Mouse (Mus musculus): ENCODE measurements at regions not wholly inside any gene's neighbourhood (a gene's known extent, or its start where the extent isn't known, plus 50 kb on each side); places are given as distances from the start of the nearest gene placed in this dataset.
A peak's percentile ranks its signal among the peaks of the same experiment; 100 is the strongest.

DNA sequence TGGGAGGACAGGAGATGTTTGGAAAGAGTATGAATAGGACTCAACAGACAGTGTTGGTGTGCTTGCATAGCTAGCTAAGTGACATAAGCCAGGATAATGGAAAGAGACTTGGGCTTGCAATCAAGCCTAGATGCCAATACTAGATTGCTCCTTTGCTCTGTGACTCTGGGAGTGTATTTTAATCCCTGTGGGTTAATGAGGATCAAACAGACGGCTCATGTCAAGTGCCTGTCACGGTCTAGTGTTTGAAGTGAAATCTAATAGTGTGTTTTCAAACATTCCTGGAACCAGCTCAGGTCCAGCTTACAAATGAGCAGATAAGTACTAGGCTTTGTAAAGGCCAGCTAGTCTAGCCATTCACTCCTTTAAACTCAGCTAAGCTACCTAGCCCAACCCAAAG is 64.1 kb upstream of the Ranbp3l start:
- ATAC-seq (ENCODE audit: insufficient number of reproducible peaks, low FRiP score, low TSS enrichment) = no peak

DNA sequence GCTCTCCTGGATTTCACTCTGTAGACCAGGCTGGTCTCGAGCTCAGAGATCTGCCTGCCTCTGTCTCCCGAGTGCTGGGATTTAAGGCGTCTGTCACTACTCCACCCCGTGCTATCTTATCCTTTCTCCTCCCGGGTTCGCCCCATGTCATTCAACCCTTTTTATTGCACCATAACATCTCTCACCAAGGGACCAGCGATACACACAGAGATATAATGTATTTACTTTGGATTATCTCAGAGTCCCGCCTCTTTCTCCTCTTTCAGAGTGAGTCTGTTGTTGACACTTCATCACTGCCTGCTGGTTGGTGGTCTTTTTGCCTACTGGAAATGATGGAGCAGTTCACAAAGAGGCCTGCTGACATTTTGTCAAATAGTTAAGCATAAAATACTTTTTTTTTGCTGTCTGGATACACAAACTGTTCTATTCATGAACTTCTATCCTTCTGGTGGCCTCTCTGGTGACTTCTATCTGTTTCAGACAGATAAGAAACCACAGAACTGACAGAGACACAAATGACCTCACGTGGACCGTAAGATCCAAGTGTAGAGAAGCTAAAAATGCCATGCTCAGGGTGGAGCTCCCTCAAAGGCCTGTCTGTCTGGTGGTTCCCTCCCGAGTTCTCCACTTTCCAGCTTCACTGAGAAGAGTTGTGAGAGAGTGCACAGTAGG is 70.1 kb upstream of the Ranbp3l start:
- ATAC-seq (ENCODE audit: insufficient number of reproducible peaks, low FRiP score, low TSS enrichment) = no peak

DNA sequence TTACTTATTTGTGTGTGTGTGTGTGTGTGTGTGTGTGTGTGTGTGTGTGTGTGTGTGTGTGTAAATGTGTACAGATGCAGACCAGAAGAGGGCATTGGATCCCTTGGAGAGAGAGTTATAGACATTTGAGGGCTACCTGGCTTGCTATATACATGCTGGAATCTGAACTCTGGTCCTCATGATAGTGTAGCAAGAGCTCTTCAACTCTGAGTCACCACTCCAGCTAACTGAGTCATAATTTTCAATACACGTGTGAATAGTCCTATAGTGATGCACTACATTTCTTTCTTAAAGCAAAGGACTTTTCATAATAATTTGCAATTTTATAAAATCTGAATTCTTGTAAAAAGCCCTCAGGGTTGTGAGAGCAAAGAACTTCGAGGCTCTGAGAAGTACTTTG is 70.9 kb upstream of the Ranbp3l start:
- ATAC-seq (ENCODE audit: insufficient number of reproducible peaks, low FRiP score, low TSS enrichment) = 0 out of 2 replicates have a peak, but pooled peaks have one; percentile 27

DNA sequence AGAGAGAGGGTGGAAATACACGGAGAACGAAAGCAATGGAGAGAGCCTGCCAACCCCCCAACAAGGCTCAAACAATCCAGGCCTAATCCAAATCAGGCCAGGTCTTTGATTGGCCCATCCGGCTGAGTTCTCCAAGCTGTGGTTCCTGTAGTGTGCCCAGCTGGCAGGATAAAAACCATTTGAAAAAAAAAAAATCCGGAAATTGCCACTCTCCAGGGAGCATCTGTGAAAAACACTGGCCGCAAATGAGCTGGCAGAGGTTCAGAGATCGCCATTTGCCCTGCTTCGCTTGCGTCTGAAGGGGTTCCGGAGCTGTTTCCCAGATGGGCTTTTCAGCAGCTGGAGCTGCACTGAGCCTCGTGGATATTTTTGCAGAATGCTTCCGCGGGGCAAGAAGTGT is 71.4 kb upstream of the Ranbp3l start:
- peak; percentile 94 for ATAC-seq (ENCODE audit: insufficient number of reproducible peaks, low FRiP score, low TSS enrichment)

- peak; percentile 52; the same call in 1 of the 2 replicates for ATAC-seq (ENCODE audit: insufficient number of reproducible peaks, low FRiP score, low TSS enrichment)
These were observed 82.2 kb upstream of the Ranbp3l start for GRCm38 (mm10) chr15:8885585-8885984.

DNA sequence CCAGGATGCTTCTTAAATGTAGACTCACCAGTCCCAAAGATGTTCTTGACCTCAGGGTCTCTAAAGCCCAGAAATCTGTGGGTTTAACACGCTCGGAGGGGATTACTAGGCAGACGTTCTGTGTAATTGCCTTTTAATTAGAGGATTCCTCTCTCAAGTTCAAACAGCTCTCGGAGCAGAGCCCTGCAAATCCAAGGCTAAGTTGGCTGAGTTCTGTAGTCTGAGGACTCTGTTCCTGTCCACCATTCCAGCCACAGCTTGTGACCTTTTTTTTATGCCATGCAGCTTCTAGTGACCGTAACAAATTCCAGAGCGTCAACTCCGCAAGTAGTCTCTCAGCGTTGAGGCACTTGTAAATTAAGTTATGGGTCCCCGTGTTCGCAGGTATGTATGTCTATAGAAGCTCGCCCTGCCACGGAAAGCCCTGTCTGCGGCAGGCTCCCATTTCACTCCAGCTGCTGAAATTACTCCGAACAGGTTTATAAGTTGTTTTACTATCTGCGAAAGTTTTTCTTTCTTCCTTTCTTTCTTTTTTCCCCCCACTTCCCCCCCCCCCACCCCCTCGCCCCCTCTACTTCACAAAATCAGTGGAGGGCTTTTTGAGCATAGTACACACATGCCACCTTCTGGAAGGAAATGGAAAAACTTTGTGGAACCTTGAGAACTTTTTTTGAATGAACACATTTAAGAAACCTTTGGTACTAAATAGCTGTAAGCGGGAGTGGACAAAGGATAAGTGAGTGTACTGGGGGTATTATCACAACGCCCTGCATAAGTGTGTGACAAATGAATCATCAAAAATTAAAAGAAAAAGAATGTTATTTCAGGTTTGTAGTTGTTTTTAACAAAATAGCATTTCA is 82.9 kb upstream of the Ranbp3l start:
- ATAC-seq (ENCODE audit: insufficient number of reproducible peaks, low FRiP score, low TSS enrichment) = no peak; the same call in 1 of the 2 replicates

GRCm38 (mm10) chr15:8882880-8883539 is 84.7 kb upstream of the Ranbp3l start:
- no peak for ATAC-seq (ENCODE audit: insufficient number of reproducible peaks, low FRiP score, low TSS enrichment)

GRCm38 (mm10) chr15:8874884-8875493 is 92.8 kb upstream of the Ranbp3l start:
- no peak for ATAC-seq (ENCODE audit: insufficient number of reproducible peaks, low FRiP score, low TSS enrichment)

DNA sequence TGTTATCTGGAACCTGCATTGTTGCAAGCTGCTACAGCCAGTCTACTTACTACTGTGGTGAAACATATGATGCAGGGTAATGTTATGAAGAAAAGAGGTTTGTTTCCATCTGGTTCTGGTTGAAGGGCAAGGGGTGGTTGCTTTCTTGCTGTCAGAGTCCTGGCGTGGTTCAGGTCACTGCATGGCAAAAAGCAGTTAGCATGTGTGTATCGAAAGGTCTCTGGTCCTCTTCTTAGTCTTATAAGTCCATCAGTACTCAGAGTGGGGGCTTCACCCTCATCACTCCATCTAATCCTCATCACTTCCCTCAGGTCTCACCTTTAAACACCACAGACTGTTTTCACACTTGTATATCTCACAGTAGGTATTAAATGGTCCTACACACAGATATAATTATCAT is 99.7 kb upstream of the Ranbp3l start:
- no peak for ATAC-seq (ENCODE audit: insufficient number of reproducible peaks, low FRiP score, low TSS enrichment)

DNA sequence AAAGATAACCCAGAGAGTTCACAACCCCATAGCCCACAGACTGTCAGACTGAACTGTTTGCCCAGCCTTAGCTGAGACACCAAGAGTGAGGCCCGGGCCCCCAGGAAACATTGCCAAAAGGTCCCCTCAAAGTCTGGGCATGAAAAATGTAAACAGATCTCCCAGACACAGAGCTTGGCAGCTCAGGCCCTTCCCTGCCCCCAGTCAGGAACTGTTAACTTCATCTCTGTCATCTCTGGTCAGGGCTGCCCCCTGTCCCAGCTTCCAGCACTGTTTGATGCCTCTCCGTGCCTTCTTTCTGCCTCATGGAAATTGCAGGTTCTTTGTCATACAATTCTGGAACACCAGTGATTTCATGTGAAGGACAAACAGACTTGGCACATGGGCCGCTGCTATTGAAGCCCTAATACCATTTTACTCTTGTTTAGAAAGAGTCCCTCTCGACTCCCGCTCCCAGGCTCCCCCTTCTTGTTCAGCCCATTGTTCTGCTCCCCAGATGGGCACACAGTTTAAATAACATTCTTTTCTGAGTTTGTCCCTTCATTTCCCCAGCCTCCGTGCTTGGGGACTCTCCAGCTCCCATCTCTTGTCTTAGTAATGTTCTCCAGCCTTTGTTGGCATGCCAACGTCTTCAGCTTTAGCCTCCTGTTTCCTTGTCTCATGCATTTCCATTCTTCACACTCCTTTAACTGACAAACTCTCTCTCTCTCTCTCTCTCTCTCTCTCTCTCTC is 100.4 kb upstream of the Ranbp3l start:
- no peak for ATAC-seq (ENCODE audit: insufficient number of reproducible peaks, low FRiP score, low TSS enrichment)

- no peak for ATAC-seq (ENCODE audit: insufficient number of reproducible peaks, low FRiP score, low TSS enrichment)
These were observed 102.4 kb upstream of the Ranbp3l start for GRCm38 (mm10) chr15:8865089-8865933.

DNA sequence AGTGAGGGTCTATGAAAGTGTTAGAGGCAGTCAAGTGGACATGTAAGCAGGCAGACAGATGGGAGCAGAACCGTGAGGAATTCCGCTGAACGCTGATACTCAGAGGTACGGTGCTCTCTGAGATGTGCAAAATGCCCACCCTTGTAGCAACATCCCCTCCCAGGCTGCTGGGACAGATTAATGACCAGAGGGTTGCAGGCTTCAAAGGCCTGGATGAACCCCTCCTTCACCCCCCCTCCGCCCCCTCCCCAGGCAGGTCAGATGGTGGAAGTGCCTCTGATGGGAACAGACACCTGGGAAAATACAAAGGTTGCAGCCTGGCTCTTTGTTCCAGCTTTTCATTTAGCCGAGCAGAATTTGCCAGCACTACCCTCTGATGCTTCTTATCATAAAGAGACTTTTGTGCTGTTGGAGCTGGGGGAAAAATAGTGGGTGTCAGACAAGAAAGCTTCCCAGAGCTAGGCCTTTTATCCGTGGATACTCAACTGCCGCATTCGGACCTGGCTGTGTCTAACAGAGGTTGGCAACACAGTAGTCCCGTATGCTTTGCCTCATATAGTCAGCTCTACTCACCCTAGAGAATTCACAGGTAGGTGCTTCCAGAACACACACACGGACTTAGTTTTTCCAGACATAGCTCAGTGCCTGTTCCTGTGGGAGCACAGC is 111.2 kb upstream of the Ranbp3l start:
- no peak for ATAC-seq (ENCODE audit: insufficient number of reproducible peaks, low FRiP score, low TSS enrichment)

GRCm38 (mm10) chr15:8855511-8855910 is 112.2 kb upstream of the Ranbp3l start:
- no peak for ATAC-seq (ENCODE audit: insufficient number of reproducible peaks, low FRiP score, low TSS enrichment)

DNA sequence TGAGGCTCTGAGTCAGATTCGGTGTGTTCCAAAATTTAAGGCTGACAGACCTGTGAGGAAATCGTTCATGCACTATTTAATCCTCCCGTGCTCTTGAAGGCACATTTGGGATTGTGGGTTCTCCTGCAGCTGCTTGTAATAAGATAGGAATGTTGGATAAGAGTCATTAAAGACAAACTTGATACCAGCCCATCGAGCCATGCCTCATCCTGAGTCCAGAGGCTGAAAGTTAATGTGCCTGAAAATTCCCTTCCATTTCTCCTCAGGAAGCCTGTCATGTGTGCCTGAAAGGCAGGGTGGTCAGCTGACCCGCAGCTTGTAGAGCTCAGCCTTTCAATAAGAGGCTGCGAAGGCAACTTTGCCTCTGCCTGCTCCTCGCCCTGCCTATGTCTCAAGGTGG is 113.4 kb upstream of the Ranbp3l start:
- no peak for ATAC-seq (ENCODE audit: insufficient number of reproducible peaks, low FRiP score, low TSS enrichment)

GRCm38 (mm10) chr15:8850996-8851395 is 116.8 kb upstream of the Ranbp3l start:
- no peak for ATAC-seq (ENCODE audit: insufficient number of reproducible peaks, low FRiP score, low TSS enrichment)

GRCm38 (mm10) chr15:8849413-8849812 is 118.3 kb upstream of the Ranbp3l start:
- ATAC-seq (ENCODE audit: insufficient number of reproducible peaks, low FRiP score, low TSS enrichment) = no peak

DNA sequence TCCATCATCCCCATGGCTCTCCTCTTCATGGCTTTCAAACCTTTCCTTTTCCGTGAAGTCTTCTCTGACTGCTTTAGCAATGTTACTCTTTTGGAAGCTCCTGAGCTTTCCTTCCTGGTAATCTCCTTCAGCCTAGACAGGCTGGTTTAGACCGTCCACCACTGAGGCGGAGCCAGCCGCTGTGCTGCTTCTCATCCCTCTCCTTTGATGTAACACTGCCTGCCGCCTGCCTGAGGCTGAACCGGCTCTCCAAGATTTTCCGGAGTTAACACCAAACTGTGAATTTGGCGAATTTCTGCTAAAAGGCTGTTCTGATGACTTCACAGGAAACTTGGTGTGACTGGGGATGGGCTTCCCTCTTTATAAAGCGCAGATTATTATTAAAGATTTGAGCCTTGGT is 125.6 kb upstream of the Ranbp3l start:
- ATAC-seq (ENCODE audit: insufficient number of reproducible peaks, low FRiP score, low TSS enrichment) = no peak

- no peak; the same call in 1 of the 2 replicates for ATAC-seq (ENCODE audit: insufficient number of reproducible peaks, low FRiP score, low TSS enrichment)
These were observed 128.3 kb upstream of the Ranbp3l start for GRCm38 (mm10) chr15:8839462-8839861.

GRCm38 (mm10) chr15:8834151-8834550 is 123.6 kb upstream of the Slc1a3 start:
- no peak for ATAC-seq (ENCODE audit: insufficient number of reproducible peaks, low FRiP score, low TSS enrichment)

Measured in cerebellum, adult (tissue).